Mouse (Mus musculus) lung, postnatal 25 days (tissue): ENCODE results near the gene Smdt1.
"Not testable (repeated sequence)": the region's sequence is repeated elsewhere in the genome, so short reads cannot be mapped to it uniquely, and the experiment has no call there.

Experiments
- DNase-seq: peaks from one replicate; pipeline ENCODE4 v3.0.0; 2022; ENCODE audit warnings: low spot score

Smdt1 gene

GRCm38 (mm10) chr15:82368851-82369250 is 30.1 kb downstream of the Smdt1 start:
- no peak for DNase-seq

- DNase-seq: no peak
Measured at GRCm38 (mm10) chr15:82372446-82372845, 33.7 kb downstream of the Smdt1 start.

GRCm38 (mm10) chr15:82372991-82373390 is 34.2 kb downstream of the Smdt1 start:
- no peak for DNase-seq

GRCm38 (mm10) chr15:82374437-82374836 is 35.7 kb downstream of the Smdt1 start:
- no peak for DNase-seq

GRCm38 (mm10) chr15:82375855-82376254 is 37.1 kb downstream of the Smdt1 start:
- DNase-seq: no peak

- DNase-seq: peak; percentile 81
Measured at GRCm38 (mm10) chr15:82376393-82377138, 37.8 kb downstream of the Smdt1 start.

GRCm38 (mm10) chr15:82377701-82378100 is 38.9 kb downstream of the Smdt1 start:
- no peak for DNase-seq

GRCm38 (mm10) chr15:82378261-82379180 is 39.8 kb downstream of the Smdt1 start:
- DNase-seq: peak; percentile 44

- no peak for DNase-seq
Measured at GRCm38 (mm10) chr15:82379511-82379870, 40.7 kb downstream of the Smdt1 start.

GRCm38 (mm10) chr15:82379871-82380713 is 41.3 kb downstream of the Smdt1 start, which contains the start of gene Cyp2d22:
TSS of gene Cyp2d22 (minus strand) at chr15:82380260.
- peak; percentile 59 for DNase-seq

- DNase-seq: no peak
Measured at GRCm38 (mm10) chr15:82380714-82381062, 41.9 kb downstream of the Smdt1 start.

GRCm38 (mm10) chr15:82382441-82382840 is 43.7 kb downstream of the Smdt1 start:
- DNase-seq: no peak

GRCm38 (mm10) chr15:82385729-82386128 is 47.0 kb downstream of the Smdt1 start:
- DNase-seq: no peak

- DNase-seq: not testable (repeated sequence)
Measured at GRCm38 (mm10) chr15:82389916-82390315, 51.2 kb downstream of the Smdt1 start.

GRCm38 (mm10) chr15:82393922-82394321 is 55.2 kb downstream of the Smdt1 start, which contains the start of gene Cyp2d11:
TSS of gene Cyp2d11 (minus strand) at chr15:82394022.
- not testable (repeated sequence) for DNase-seq

- DNase-seq: not testable (repeated sequence)
Measured at GRCm38 (mm10) chr15:82395955-82396354, 57.2 kb downstream of the Smdt1 start.
